Mouse (Mus musculus): ENCODE results near the gene Eif3k. TPM values are rescaled to one million over a fixed set of nuclear protein-coding genes. Genes with fewer than 3 reads are reported as not detected.
A peak's percentile ranks its signal among the peaks of the same experiment; 100 is the strongest.

Eif3k gene
- total RNA-seq, 2 experiments from 2014 or later: 179 to 192 TPM

- H3K4me3 ChIP-seq: no peak overlapping the region
- DNase-seq (ENCODE audit: extremely low spot score in 1 of 2, low spot score in 2 of 2): no peak
- H3K27ac ChIP-seq: no peak overlapping the region
- intact Hi-C loops (cut with DNase I): no loop called here
- TF ChIP-seq CTCF (IDR thresholded peaks at IDR 0.05): peak; percentile 21
These were observed 33.3 kb upstream of the Eif3k start for GRCm38 (mm10) chr7:29014984-29015383.

- no peak for TF ChIP-seq CTCF (IDR thresholded peaks at IDR 0.05)
- H3K27ac ChIP-seq: no peak overlapping the region
- no peak for DNase-seq (ENCODE audit: extremely low spot score in 1 of 2, low spot score in 2 of 2)
- intact Hi-C loops (cut with DNase I): no loop called here
- no peak overlapping the region for H3K4me3 ChIP-seq
These were observed 27.1 kb upstream of the Eif3k start for GRCm38 (mm10) chr7:29008714-29009113.

GRCm38 (mm10) chr7:29008171-29008570 is 26.5 kb upstream of the Eif3k start:
- H3K27ac ChIP-seq: no peak overlapping the region
- TF ChIP-seq CTCF (IDR thresholded peaks at IDR 0.05): no peak
- intact Hi-C loops (cut with DNase I): no loop called here
- no peak overlapping the region for H3K4me3 ChIP-seq
- no peak for DNase-seq (ENCODE audit: extremely low spot score in 1 of 2, low spot score in 2 of 2)

GRCm38 (mm10) chr7:29007224-29008101 is 25.8 kb upstream of the Eif3k start:
- no peak for TF ChIP-seq CTCF (IDR thresholded peaks at IDR 0.05)
- intact Hi-C loops (cut with DNase I): no loop called here
- DNase-seq (ENCODE audit: extremely low spot score in 1 of 2, low spot score in 2 of 2): no peak
- Histone ChIP-seq H3K4me3 (no peak overlapping the region), H3K27ac (no peak overlapping the region)

- Histone ChIP-seq H3K4me3 (peak overlapping the region; percentile 21), H3K27ac (no peak overlapping the region)
- intact Hi-C loops (cut with DNase I): no loop called here
- TF ChIP-seq CTCF (IDR thresholded peaks at IDR 0.05): no peak
- DNase-seq (ENCODE audit: extremely low spot score in 1 of 2, low spot score in 2 of 2): peak; percentile 32 to 35
These were observed 19.3 kb upstream of the Eif3k start for GRCm38 (mm10) chr7:29000651-29001605.

- H3K27ac ChIP-seq: no peak overlapping the region
- intact Hi-C loops (cut with DNase I): no loop called here
- H3K4me3 ChIP-seq: no peak overlapping the region
- no peak for TF ChIP-seq CTCF (IDR thresholded peaks at IDR 0.05)
- DNase-seq (ENCODE audit: extremely low spot score in 1 of 2, low spot score in 2 of 2): no peak
These were observed 11.7 kb upstream of the Eif3k start for GRCm38 (mm10) chr7:28993402-28993801.

- no peak for TF ChIP-seq CTCF (IDR thresholded peaks at IDR 0.05)
- Histone ChIP-seq H3K27ac (no peak overlapping the region), H3K4me3 (no peak overlapping the region)
- no peak for DNase-seq (ENCODE audit: extremely low spot score in 1 of 2, low spot score in 2 of 2)
- intact Hi-C loops (cut with DNase I): no loop called here
These were observed 11.3 kb upstream of the Eif3k start for GRCm38 (mm10) chr7:28992997-28993396.

GRCm38 (mm10) chr7:28991616-28992015 is 10.0 kb upstream of the Eif3k start:
- intact Hi-C loops (cut with DNase I): no loop called here
- TF ChIP-seq CTCF (IDR thresholded peaks at IDR 0.05): peak; percentile 41
- no peak for DNase-seq (ENCODE audit: extremely low spot score in 1 of 2, low spot score in 2 of 2)
- Histone ChIP-seq H3K4me3 (no peak overlapping the region), H3K27ac (no peak overlapping the region)

- TF ChIP-seq CTCF (IDR thresholded peaks at IDR 0.05): no peak
- intact Hi-C loops (cut with DNase I): no loop called here
- H3K4me3 ChIP-seq: no peak overlapping the region
- no peak overlapping the region for H3K27ac ChIP-seq
- no peak for DNase-seq (ENCODE audit: extremely low spot score in 1 of 2, low spot score in 2 of 2)
These were observed 9.2 kb upstream of the Eif3k start for GRCm38 (mm10) chr7:28990766-28991273.

- no peak for TF ChIP-seq CTCF (IDR thresholded peaks at IDR 0.05)
- H3K27ac ChIP-seq: no peak overlapping the region
- DNase-seq (ENCODE audit: extremely low spot score in 1 of 2, low spot score in 2 of 2): no peak
- intact Hi-C loops (cut with DNase I): no loop called here
- no peak overlapping the region for H3K4me3 ChIP-seq
These were observed 3.5 kb upstream of the Eif3k start for GRCm38 (mm10) chr7:28985207-28985606.

GRCm38 (mm10) chr7:28984452-28984851 is 2.8 kb upstream of the Eif3k start:
- intact Hi-C loops (cut with DNase I): no loop called here
- no peak for DNase-seq (ENCODE audit: extremely low spot score in 1 of 2, low spot score in 2 of 2)
- no peak overlapping the region for H3K27ac ChIP-seq
- no peak overlapping the region for H3K4me3 ChIP-seq
- TF ChIP-seq CTCF (IDR thresholded peaks at IDR 0.05): no peak

- Histone ChIP-seq H3K4me3 (no peak overlapping the region), H3K27ac (no peak overlapping the region)
- no peak for TF ChIP-seq CTCF (IDR thresholded peaks at IDR 0.05)
- intact Hi-C loops (cut with DNase I): no loop called here
- DNase-seq (ENCODE audit: extremely low spot score in 1 of 2, low spot score in 2 of 2): no peak
These were observed 2.2 kb upstream of the Eif3k start for GRCm38 (mm10) chr7:28983849-28984248.
